Mouse (Mus musculus) forebrain, embryonic 11.5 days (tissue): ENCODE results near the gene Klf13. TPM values are rescaled to one million over a fixed set of nuclear protein-coding genes. Genes with fewer than 3 reads are reported as not detected.

Experiments
- ATAC-seq: fragments of 200-750 bp; cut with Nextera tagmentation; replicated peaks from 2 replicates; pipeline ENCODE4 v1.8.0; 2017; ENCODE audit warnings: moderate TSS enrichment; ENCODE audit not compliant: low FRiP score
- DNase-seq: peaks from one replicate; pipeline ENCODE4 v3.0.0-alpha.2; 2017; ENCODE audit warnings: low spot score
- H3K27ac ChIP-seq: fragments of 300-500 bp; sonication (generic); 2 replicates; pipeline ENCODE4 v1.5.1; 2014; ENCODE audit warnings: low read depth, low read length
- H3K27me3 ChIP-seq: fragments of 300-500 bp; sonication (generic); 2 replicates; pipeline ENCODE4 v1.6.1; 2014; ENCODE audit warnings: mild to moderate bottlenecking, low read length, mixed read lengths; ENCODE audit not compliant: control insufficient read depth, insufficient read depth
- H3K36me3 ChIP-seq: fragments of 300-500 bp; sonication (generic); 2 replicates; pipeline ENCODE4 v1.6.1; 2014; ENCODE audit warnings: mild to moderate bottlenecking, low read length, moderate library complexity, mixed read lengths; ENCODE audit not compliant: control insufficient read depth, insufficient read depth
- H3K4me1 ChIP-seq: fragments of 300-500 bp; sonication (generic); replicated peaks from 2 replicates; pipeline ENCODE4 v1.6.1; 2014; ENCODE audit warnings: low read length, mixed read lengths; ENCODE audit not compliant: control insufficient read depth, insufficient read depth
- H3K4me2 ChIP-seq: fragments of 300-500 bp; sonication (generic); 2 replicates; pipeline ENCODE4 v1.6.1; 2014; ENCODE audit warnings: low read depth, mild to moderate bottlenecking, low read length, moderate library complexity, mixed read lengths; ENCODE audit not compliant: severe bottlenecking
- H3K4me3 ChIP-seq: fragments of 300-500 bp; sonication (generic); 2 replicates; pipeline ENCODE4 v1.5.1; 2014; ENCODE audit warnings: low read depth, low read length
- H3K9ac ChIP-seq: fragments of 300-500 bp; sonication (generic); 2 replicates; pipeline ENCODE4 v1.6.1; 2014; ENCODE audit warnings: low read length
- H3K9me3 ChIP-seq: fragments of 300-500 bp; sonication (generic); 2 replicates; pipeline ENCODE4 v1.6.1; 2016; ENCODE audit warnings: low read length, mixed read lengths; ENCODE audit not compliant: control insufficient read depth
- WGBS: fragments of 180-500 bp; shearing (Covaris S2); extraction: QIAGEN DNeasy Blood & Tissue Kit; methylation state at CpG from one replicate; pipeline ENCODE4 v1.1.7; 2014; 5-methylcytosine and 5-hydroxymethylcytosine counted together
- polyA plus RNA-seq: library from polyadenylated mRNA; unstranded; fragments of >200 nt; fragmentation: Nextera tagmentation; extraction: Ambion mirVana; gene quantifications from 2 replicates; pipeline ENCODE4 v1.2.1, GENCODE M21; 2014

The Klf13 gene
- polyA plus RNA-seq, 1 experiment from 2014 or later = 26.6 TPM

DNA sequence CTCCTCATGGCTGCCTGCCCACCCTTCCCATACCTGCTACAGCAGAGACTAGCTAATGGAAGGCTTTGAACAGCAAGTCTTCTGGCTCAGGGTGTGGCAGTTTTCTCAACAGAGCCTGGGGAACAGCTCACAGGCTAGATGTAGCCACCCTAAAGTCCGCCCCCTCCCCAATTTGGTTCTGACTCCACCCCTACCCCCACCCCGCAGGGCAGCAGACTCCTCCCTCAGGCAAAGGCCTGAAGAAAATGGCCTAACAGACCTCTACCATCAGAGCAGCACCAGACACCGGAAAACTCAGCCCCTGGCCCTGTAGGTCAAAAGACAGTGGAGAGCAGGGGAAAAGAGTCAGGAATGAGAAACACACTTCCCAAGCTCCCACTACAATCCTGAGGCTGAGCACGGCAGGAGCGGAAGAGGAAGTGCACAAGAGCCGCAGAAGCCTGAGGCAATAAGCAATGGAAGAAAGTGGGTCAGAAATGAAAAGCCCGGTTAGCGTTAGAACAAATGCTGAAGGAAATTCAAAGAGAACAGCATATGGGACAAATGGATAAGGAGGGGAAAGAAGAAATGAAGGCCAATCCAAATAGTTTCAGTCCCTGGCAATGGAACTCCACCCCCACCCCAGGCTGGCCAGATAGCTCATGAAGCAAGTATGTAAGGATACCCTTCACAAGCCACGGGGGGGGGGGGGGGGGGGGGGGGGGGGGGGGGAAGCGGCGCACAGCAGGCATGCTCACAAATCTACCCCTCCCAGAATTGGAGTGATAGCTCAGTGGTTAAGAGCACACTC, 30.0 kb downstream of the Klf13 start:
- Histone ChIP-seq H3K36me3 (no peaks in the 10 kb centered on the region), H3K4me2 (no peak overlapping the region), H3K4me1 (peaks cover 19% of the 10 kb centered on the region), H3K9ac (no peak overlapping the region), H3K4me3 (no peak overlapping the region), H3K27me3 (no peaks in the 10 kb centered on the region), H3K27ac (no peak overlapping the region), H3K9me3 (no peaks in the 10 kb centered on the region)
- DNase-seq = no peak
- ATAC-seq = no peak
- 42% methylated on average over 8 of the region's 11 CpGs for WGBS

- ATAC-seq (no peak), DNase-seq (no peak)
- WGBS = 86% methylated on average over 5 of the region's 5 CpGs
- Histone ChIP-seq H3K4me3 (no peak overlapping the region), H3K27me3 (no peaks in the 10 kb centered on the region), H3K4me1 (peaks cover 13% of the 10 kb centered on the region), H3K4me2 (no peak overlapping the region), H3K27ac (no peak overlapping the region), H3K9me3 (no peaks in the 10 kb centered on the region), H3K36me3 (no peaks in the 10 kb centered on the region), H3K9ac (no peak overlapping the region)
These were observed 30.8 kb downstream of the Klf13 start for GRCm38 (mm10) chr7:63907778-63908495.

GRCm38 (mm10) chr7:63905642-63906041, 33.1 kb downstream of the Klf13 start:
- Histone ChIP-seq H3K27ac (no peak overlapping the region), H3K36me3 (no peaks in the 10 kb centered on the region), H3K4me1 (no peaks in the 10 kb centered on the region; the same call in 1 of the 2 replicates), H3K4me3 (no peak overlapping the region), H3K9me3 (no peaks in the 10 kb centered on the region), H3K4me2 (no peak overlapping the region), H3K27me3 (no peaks in the 10 kb centered on the region), H3K9ac (no peak overlapping the region)
- WGBS = 92% methylated on average over 5 of the region's 5 CpGs
- no peak for ATAC-seq
- no peak for DNase-seq

- Histone ChIP-seq H3K27ac (no peak overlapping the region), H3K4me2 (no peak overlapping the region), H3K4me3 (no peak overlapping the region), H3K27me3 (no peaks in the 10 kb centered on the region), H3K9ac (no peak overlapping the region), H3K9me3 (no peaks in the 10 kb centered on the region), H3K4me1 (no peaks in the 10 kb centered on the region; the same call in 1 of the 2 replicates), H3K36me3 (no peaks in the 10 kb centered on the region)
- DNase-seq = no peak
- 91% methylated on average over 2 of the region's 2 CpGs for WGBS
- ATAC-seq = no peak
These were observed 33.5 kb downstream of the Klf13 start for GRCm38 (mm10) chr7:63905190-63905589.

- Histone ChIP-seq H3K4me2 (no peak overlapping the region), H3K4me3 (no peak overlapping the region), H3K36me3 (no peaks in the 10 kb centered on the region), H3K9ac (no peak overlapping the region), H3K27ac (no peak overlapping the region), H3K4me1 (no peaks in the 10 kb centered on the region; the same call in 1 of the 2 replicates), H3K27me3 (no peaks in the 10 kb centered on the region), H3K9me3 (no peaks in the 10 kb centered on the region)
- DNase-seq (no peak), ATAC-seq (no peak)
- WGBS = 80% methylated on average over 9 of the region's 9 CpGs
These were observed 34.9 kb downstream of the Klf13 start for GRCm38 (mm10) chr7:63903635-63904380.

DNA sequence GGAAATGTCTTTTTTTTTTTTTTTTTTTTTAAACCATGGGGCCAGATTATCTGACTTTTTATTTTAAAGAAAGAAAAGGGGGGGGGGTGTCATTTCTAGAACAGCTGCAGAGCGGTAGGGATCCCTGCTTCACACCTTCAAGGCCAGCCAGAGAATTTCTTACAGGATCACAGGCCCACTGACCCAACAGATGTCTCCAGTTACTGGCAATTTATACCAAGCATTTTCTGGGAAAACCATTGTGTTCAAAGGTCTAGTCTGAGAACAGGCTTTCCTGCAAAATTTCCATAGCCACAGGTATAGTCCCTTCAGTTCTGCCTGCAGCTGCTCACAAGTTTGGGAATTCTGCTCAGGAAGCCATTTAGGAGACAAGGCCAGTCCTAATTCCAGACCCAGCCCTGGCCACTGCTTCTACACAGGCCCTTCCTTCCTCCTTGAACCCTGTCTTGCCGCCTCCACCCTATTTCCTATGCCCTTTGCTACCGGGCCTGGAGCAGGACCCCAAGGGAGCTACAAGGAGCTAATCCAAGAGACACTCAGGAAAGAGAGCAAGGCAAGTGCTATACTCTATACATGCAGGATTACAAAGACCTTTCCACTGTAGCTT, 36.0 kb downstream of the Klf13 start:
- DNase-seq (no peak), ATAC-seq (no peak)
- Histone ChIP-seq H3K27ac (no peak overlapping the region), H3K36me3 (no peaks in the 10 kb centered on the region), H3K27me3 (no peaks in the 10 kb centered on the region), H3K9me3 (no peaks in the 10 kb centered on the region), H3K9ac (no peak overlapping the region), H3K4me3 (no peak overlapping the region), H3K4me2 (no peak overlapping the region), H3K4me1 (no peaks in the 10 kb centered on the region)
- WGBS = 62% methylated on average over 3 of the region's 3 CpGs

DNA sequence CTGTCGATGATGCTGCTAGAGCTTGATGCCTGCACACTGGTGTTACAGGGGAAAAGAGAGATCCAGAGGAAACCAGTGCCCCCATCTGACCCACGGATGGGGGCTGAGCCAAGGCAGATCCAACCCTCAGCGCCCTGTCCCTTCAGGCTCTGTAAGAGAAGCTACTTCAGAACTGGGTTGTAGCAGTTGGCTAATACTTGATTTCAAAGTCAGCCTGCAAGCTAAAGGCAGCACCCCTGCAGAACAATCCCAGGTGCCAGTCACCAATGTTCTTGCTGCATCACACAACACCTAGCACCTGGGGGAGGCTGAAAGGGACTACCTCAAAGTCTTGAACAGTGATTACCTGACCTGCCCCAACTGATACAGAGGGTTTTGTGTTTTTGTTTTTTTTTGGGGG, 36.8 kb downstream of the Klf13 start:
- no peak for DNase-seq
- H3K36me3 ChIP-seq = no peaks in the 10 kb centered on the region
- H3K9me3 ChIP-seq = no peaks in the 10 kb centered on the region
- H3K27me3 ChIP-seq = no peaks in the 10 kb centered on the region
- no peak overlapping the region for H3K27ac ChIP-seq
- no peak overlapping the region for H3K4me2 ChIP-seq
- no peak overlapping the region for H3K4me3 ChIP-seq
- 78% methylated on average over 3 of the region's 3 CpGs for WGBS
- no peak for ATAC-seq
- no peak overlapping the region for H3K9ac ChIP-seq
- peaks cover 6% of the 10 kb centered on the region for H3K4me1 ChIP-seq

GRCm38 (mm10) chr7:63901346-63901745, 37.4 kb downstream of the Klf13 start:
- peaks cover 8% of the 10 kb centered on the region for H3K4me1 ChIP-seq
- H3K9ac ChIP-seq = no peak overlapping the region
- H3K27ac ChIP-seq = no peak overlapping the region
- no peaks in the 10 kb centered on the region for H3K36me3 ChIP-seq
- no peaks in the 10 kb centered on the region for H3K9me3 ChIP-seq
- DNase-seq = no peak
- no peak overlapping the region for H3K4me3 ChIP-seq
- ATAC-seq = no peak
- WGBS = 59% methylated on average over 11 of the region's 11 CpGs
- no peaks in the 10 kb centered on the region for H3K27me3 ChIP-seq
- H3K4me2 ChIP-seq = no peak overlapping the region
